Mouse (Mus musculus) lung, adult 2 months (tissue): ENCODE results near the gene Rasgrp2. TPM values are rescaled to one million over a fixed set of nuclear protein-coding genes. Genes with fewer than 3 reads are reported as not detected.

Experiments
- DNase-seq: peaks from one replicate; pipeline ENCODE4 v3.0.0; 2022
- H3K4me1 ChIP-seq: fragments of 200-500 bp; 2 replicates; pipeline ENCODE4 v1.6.1; 2011; ENCODE audit warnings: low read length; ENCODE audit not compliant: control insufficient read depth, insufficient read depth
- H3K4me3 ChIP-seq: fragments of 200-500 bp; replicated peaks from 2 replicates; pipeline ENCODE3; 2011; ENCODE audit warnings: low read depth, mild to moderate bottlenecking, control low read depth, low read length; ENCODE audit errors: extremely low read depth
- CTCF ChIP-seq: fragments of 200-500 bp; IDR thresholded peaks from 2 replicates; pipeline ENCODE4 v1.5.1; 2011; ENCODE audit warnings: mild to moderate bottlenecking, low read length, control low read depth; ENCODE audit not compliant: insufficient read depth
- POLR2A ChIP-seq: fragments of 200-500 bp; IDR thresholded peaks from 2 replicates; pipeline ENCODE4 v1.6.1; 2011; ENCODE audit warnings: low read depth, mild to moderate bottlenecking, control low read depth, low read length, borderline replicate concordance; ENCODE audit errors: extremely low read depth
- WGBS: fragments of 180-500 bp; shearing (Covaris S2); methylation state at CpG from one replicate; pipeline ENCODE4 v1.1.7; 2018; 5-methylcytosine and 5-hydroxymethylcytosine counted together
- polyA plus RNA-seq: library from polyadenylated mRNA; depleted of rRNA; stranded (reverse); fragments of >200 nt; gene quantifications from 2 replicates; pipeline ENCODE4 v1.2.3, GENCODE M21; 2012; rRNA removed

The Rasgrp2 gene
- polyA plus RNA-seq, 1 experiment: 210 TPM

DNA sequence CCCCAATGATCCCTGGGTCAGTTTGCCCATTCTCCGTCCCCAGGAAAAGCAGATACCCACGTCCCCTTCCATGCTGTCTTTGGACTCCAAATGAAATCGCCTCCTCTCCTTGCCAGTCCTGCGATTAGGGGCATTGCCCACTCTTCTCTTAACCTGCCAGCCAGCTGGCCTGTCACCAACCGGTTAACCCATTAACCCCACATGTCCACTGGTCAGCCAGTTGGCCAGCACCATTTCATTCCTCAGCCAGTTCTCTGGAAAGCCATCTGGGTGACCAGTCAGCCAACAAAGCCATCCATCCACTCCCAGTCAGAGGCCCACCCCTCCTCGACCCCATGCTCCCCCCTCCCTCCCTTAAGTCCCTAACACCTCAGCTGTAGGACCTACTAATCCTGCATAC, 63.7 kb downstream of the Rasgrp2 start:
- TF ChIP-seq POLR2A (no peak), CTCF (no peak)
- 54% methylated on average over 6 of the region's 6 CpGs for WGBS
- H3K4me3 ChIP-seq: no peak overlapping the region
- DNase-seq: no peak
- H3K4me1 ChIP-seq: no peaks in the 10 kb centered on the region

DNA sequence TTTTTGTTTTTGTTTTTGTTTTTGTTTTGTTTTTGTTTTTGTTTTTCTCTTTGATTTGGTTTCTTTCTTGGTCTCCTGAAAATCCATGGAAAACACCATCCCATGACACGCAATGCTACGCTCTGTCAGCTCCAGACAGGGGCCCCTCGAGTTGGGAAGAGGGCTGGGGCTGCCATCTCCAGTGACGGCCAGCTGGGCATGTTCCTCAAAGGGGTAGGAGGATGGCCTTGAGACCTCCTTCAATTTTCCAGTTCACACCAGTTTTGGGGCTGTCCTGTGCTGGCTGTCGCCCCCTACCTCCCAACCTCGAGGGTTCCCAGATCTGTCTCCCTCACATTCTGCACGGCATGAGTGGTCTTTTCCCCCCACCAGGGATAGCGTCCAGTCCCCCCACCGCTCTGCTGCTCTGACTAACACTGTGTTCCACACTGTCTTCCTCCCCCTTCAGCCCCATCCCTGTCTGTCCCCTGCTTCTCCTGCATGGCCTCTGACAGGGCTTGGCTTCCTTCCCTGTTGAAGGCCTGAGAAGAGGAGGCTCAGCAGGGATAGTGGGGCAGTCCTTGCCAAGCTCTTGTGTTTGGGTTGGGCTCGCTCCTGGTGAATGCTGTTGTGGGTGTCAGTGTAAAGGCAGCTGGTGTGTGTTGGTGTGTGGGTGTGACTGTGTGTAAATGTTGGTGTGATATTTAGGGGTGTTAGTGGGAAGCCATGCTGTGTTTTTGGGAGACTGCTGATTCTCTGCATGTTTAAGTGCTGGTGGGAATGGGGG, 65.3 kb downstream of the Rasgrp2 start:
- TF ChIP-seq POLR2A (no peak), CTCF (no peak)
- 67% methylated on average over 10 of the region's 10 CpGs for WGBS
- Histone ChIP-seq H3K4me1 (no peaks in the 10 kb centered on the region), H3K4me3 (no peak overlapping the region)
- DNase-seq: no peak

Other genes starting within 250 kb of the Rasgrp2 start
- gene Majin, start 215.0 kb upstream of the Rasgrp2 start, polyA plus RNA-seq: 0.37 and 0.75 TPM in 2 replicates
- 1.7 and 2.6 TPM in 2 replicates for gene Gpha2, start 173.0 kb upstream of the Rasgrp2 start, polyA plus RNA-seq
- gene Ppp2r5b, start 163.5 kb upstream of the Rasgrp2 start, polyA plus RNA-seq: 58.7 and 88.5 TPM in 2 replicates
- gene Atg2a, start 157.7 kb upstream of the Rasgrp2 start, polyA plus RNA-seq: 37.0 and 37.7 TPM in 2 replicates
- gene Ehd1, start 122.6 kb upstream of the Rasgrp2 start, polyA plus RNA-seq: 399 and 593 TPM in 2 replicates
- gene Cdc42bpg, start 92.9 kb upstream of the Rasgrp2 start, polyA plus RNA-seq: 132 and 133 TPM in 2 replicates
- 52.1 and 56.2 TPM in 2 replicates for gene Men1, start 64.4 kb upstream of the Rasgrp2 start, polyA plus RNA-seq
- gene Map4k2, start 58.2 kb upstream of the Rasgrp2 start, polyA plus RNA-seq: 303 and 441 TPM in 2 replicates
- gene Sf1, start 35.6 kb upstream of the Rasgrp2 start, polyA plus RNA-seq: 136 and 194 TPM in 2 replicates
- gene Pygm, start 14.9 kb upstream of the Rasgrp2 start, polyA plus RNA-seq: 32.8 and 135 TPM in 2 replicates
- 7.3 and 11.0 TPM in 2 replicates for gene Nrxn2, start 19.4 kb downstream of the Rasgrp2 start, polyA plus RNA-seq
- gene Slc22a12, start 143.7 kb downstream of the Rasgrp2 start, polyA plus RNA-seq: 0.62 and 0.65 TPM in 2 replicates